Mouse (Mus musculus) gastrocnemius, postnatal 14 days (tissue): ENCODE measurements around the gene Rab19. TPM values are rescaled to one million over a fixed set of nuclear protein-coding genes. Genes with fewer than 3 reads are reported as not detected.
"Not testable (repeated sequence)": the region's sequence is repeated elsewhere in the genome, so short reads cannot be mapped to it uniquely, and the experiment has no call there.

Source experiments
- DNase-seq: peaks from one replicate; pipeline ENCODE4 v3.0.0; 2021; ENCODE audit warnings: mixed read lengths
- intact Hi-C: fragments of 180-260 bp; cut with DNase I; formaldehyde crosslinking; loops from one replicate; pipeline ENCODE4 v1.15.1; 2025; ENCODE audit warnings: low total_unique reads
- total RNA-seq, 2 experiments: library from RNA; stranded (reverse); gene quantifications; 2 replicates each; pipeline ENCODE4 v1.2.3; 2021

Rab19 gene
- total RNA-seq, 2 experiments from 2014 or later = not detected

DNA sequence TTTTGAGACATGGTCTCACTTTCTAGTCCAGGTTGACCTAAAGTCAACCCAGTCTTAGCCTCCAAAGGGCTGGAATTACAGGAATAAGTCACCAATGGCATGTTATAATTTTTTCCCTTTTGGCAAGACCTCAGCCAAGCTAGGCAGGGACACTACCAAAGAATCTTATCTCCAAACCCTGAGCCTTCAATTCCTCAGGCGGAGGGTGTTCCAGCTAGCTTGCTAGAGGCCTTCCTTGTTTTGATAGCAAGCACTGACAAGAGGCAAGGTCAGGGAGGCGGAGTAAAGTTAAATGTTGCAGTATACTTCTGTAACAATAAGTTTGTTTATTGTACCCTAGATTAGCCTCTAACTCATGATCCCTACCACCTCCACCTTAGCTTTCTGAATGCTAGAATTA lies 44.2 kb downstream of the Rab19 start:
- intact Hi-C loops = no loop called here
- no peak for DNase-seq

DNA sequence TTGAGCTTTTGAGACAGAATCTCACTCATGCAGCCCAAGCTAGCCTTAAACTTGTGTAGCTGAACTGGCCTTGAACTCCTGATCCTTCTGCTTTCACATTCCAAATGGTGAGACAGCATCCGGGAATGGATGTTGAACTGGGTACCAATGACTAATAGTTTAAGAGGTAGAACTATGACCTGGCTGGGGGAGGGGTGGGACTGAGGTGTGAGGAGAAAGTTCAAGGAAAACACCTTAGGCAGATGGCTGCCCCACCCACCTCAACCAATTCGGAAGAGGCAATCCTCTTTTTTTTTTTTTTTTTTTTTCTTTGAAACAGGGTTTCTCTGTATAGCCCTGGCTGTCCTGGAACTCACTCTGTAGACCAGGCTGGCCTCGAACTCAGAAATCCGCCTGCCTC lies 45.8 kb downstream of the Rab19 start:
- DNase-seq = no peak
- intact Hi-C loops = no loop called here

DNA sequence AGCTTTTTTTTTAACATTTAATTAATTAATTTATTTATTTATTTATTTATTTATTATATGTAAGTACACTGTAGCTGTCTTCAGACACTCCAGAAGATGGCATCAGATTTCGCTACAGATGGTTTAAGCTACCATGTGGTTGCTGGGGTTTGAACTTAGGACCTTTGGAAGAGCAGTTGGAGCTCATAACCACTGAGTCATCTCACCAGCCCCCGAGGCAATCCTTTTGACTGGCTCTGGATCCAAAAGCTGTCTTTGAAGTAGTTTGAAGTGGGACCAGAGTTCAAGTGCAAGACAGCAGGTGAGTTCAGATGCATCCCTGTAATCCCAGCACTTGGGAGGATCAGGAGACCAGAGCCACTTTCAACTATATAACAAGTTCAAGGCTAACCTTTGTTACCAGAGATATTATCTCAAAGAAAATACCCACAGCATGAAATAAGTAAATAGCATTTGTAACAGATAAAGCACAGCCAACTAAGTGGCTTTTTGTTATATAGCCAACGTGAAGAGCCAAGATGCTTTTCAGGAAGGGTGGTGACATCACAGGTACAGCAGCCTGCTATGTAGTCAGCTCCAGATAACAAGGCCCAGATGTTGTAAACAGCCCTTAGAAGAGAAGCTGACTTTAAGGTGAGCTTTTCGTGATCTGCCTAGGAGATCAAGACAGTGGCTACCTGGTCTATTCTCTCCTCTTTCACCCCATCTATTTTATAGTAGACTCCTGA lies 46.5 kb downstream of the Rab19 start:
- intact Hi-C loops = no loop called here
- no peak for DNase-seq

DNA sequence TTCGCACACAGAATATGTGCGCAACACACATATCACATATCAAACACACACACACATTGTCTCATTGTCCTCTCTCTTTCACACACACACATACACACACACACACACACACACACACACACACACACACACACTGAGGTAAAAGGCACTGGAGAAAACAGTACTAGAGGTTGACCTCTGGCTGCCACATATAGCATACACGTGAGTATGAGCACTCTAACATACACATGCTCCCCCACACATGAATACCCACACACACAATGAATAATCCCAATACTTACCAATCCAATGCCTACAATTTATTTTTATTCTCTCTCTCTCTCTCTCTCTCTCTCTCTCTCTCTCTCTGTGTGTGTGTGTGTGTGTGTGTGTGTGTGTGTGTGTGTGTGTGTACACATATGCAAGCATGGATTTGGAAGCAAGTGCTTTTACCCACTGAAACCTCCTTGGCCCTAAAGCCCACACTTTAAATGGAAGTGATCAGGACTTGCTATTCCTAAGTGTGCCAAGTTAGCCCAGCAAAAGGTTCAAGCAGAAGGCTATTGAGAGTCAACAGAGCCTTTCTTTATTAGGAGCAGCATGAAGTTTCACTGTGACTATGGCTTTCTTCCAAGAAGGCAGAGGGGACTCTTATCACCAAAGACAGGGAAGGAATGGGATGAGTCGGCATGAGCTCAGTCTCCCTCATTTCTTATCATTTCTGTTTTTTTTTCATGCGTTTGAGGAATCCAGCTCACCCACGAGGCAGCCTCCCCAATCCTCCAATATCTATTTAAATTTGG lies 48.2 kb downstream of the Rab19 start:
- intact Hi-C loops = no loop called here

DNA sequence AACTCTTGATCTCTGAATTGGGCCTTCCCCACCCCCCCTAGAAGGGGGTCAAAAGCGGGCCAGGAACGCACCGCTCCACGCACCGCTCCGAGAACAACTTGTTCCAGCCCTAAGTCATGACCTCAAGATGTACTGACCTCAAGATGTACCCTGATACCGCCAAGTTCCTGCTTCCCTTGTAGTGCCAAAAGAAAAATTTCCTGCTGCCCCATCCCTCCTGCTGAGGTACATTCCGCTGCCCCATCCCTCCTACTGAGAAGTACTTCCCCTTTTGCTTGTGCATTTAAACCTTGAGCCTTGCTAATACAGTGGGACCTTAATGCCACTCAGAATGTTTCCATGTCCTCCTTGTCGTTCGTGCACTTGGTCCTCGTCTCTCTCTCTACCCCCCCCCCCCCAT lies 49.7 kb downstream of the Rab19 start:
- intact Hi-C loops = no loop called here
- no peak for DNase-seq

More for the DNA sequence above, 48.2 kb downstream of the Rab19 start:
- no peak for DNase-seq

DNA sequence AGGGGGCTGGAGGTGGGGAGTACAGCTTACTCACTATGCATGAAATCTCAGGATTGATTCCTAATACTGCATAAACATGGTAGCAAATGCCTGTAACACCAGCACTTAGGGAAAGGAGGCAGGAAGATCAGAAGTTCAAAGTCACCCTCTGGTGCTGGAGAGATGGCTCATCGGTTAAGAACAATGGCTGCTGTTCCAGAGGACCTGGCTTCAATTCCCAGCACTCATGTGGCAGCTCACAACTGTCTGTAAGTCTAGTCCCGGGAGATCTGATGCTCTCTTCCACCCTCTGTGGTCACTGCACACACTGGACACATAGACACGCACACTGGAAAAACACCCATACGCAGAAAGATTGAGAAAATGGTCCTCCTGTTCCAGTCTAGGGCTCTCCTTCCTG lies 52.2 kb downstream of the Rab19 start:
- no peak for DNase-seq

DNA sequence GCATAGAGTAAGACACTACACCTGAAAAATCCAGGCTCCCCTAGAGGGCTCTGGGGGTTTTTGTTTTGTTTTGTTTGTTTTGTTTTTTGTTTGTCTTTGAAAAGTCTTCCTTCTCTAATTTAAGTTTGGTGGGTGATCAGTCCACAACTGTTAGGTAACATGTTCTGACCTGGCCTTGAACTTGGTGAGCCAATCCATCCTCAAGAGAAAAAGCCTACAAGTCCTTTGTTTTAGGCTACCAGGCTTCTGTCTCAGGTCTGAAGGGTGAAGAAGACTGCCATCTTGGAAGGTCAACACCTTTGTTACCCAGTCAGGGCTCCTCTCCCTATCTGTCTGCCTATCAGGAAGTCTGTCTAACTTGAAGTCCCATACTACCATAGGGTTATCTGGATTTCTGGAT lies 52.7 kb downstream of the Rab19 start:
- intact Hi-C loops = no loop called here

More for the DNA sequence above, 52.2 kb downstream of the Rab19 start:
- intact Hi-C loops = no loop called here

DNA sequence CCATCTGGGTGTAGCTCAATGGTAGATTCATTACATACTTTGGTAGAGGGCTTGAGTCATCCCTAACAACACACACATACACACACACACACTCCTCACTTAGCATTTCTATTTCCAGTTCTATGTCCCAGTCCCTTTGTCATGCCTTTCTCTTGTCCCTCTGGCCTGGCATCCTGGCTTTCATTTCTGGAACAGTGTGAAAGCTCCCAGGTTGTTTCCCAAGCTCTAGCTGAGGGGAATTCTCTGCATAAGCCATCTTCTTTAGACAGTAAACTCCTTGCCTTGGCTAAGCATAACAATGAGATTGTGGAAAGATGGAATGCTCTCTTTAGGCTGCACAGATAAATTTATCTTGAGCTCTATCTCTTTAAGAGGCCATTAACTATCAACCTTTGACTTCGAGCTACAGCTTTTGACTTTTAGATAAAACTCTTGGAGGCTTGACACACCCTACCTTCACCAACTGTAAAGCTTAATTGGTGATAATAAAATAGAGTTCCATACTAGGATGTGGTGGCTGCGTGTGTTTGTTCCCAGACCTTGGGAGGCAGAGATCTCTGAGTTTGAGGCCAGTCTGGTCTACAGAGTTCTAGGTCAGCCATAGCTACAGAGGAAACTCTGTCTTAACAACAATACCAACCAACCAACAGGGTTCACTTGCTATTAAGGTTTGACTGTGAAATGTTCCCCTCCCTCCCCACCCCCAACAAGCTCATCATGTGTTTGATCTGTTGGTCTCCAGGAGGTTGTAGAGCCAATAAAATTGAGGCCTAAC lies 53.3 kb downstream of the Rab19 start:
- intact Hi-C loops = no loop called here
- no peak for DNase-seq

More for the DNA sequence above, 52.7 kb downstream of the Rab19 start:
- no peak for DNase-seq

DNA sequence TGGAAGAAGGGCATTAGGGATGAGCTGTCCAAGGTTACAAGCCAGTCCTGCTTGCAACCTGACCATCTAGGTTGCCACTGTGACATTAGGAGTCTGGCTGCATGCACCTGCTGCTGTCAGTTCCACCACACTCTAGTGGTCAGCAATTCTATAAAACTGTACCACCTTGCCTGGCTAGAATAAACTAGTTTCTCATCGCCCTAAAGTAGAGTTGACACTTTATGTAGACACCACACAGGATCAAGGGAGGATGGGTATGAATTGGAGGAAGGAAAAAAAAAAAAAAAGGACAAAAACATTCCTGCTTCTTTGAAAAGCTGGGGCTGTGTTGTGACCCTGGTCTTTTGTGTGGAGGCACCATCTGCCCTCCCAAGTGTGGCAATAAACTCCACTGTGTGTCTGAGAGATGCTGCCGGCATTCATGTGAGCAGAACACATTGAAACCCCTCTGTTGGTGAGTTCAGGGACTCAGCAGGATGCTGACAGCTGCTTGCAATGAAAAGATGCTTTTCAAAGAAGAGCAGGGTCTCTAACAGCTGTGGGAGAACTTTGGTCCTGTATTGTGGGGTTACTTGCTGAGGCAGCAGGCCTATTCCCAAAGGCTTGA lies 54.0 kb downstream of the Rab19 start:
- intact Hi-C loops = no loop called here

DNA sequence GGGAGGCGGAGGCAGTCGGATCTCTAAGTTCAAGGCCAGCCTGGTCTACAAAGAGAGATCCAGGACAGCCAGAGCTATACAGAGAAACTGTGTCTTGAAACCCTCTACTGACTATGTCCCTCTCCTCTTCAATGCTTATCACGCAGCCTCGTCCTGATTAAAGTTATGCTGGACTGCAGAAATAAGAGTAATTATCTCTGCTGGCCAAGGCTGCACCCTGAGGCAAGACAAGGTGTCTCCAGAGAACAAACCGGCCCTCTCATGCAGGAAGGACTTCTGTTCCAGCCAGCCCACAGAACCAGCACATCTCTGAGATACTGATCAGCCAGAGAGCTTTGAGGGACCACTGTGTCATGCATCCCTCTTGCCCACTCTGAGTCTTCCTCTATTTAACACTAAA lies 54.9 kb downstream of the Rab19 start:
- no peak for DNase-seq
- intact Hi-C loops = no loop called here

More for the DNA sequence above, 54.0 kb downstream of the Rab19 start:
- DNase-seq = no peak

DNA sequence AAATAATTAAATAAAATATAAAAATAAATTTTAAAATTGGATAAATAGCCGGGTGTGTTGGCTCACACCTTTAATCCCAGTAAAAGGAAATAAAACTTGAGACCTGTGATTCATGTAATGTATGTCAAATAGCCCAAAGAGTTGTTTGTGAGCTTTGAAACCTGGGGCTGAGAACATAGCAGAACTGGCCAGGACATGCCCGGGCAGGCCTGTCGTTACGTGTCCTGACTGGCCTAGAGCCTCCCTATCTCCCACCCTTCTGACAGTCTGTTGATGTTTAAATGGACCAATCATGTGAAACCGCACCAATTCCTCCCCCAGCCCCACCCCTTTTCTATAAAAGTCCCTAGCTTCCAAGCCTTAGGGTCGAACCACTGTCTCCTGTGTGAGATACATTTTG lies 56.5 kb downstream of the Rab19 start:
- intact Hi-C loops, DNase-seq: not testable (repeated sequence)

Other genes starting within 250 kb of the Rab19 start
- gene Kdm7a, start 174.4 kb upstream of the Rab19 start, total RNA-seq = 10 to 100 TPM; 15.0 to 16.6 TPM
- gene Slc37a3, start 3.5 kb upstream of the Rab19 start, total RNA-seq = 10 to 100 TPM; 12.9 to 19.1 TPM
- 10 to 100 TPM; 25.0 to 26.7 TPM for gene Mkrn1, start 39.3 kb downstream of the Rab19 start, total RNA-seq
- 10 to 100 TPM in 1 of 2 experiments, 1 to 10 TPM in 1; 8.2 to 10.9 TPM for gene Dennd2a, start 176.7 kb downstream of the Rab19 start, total RNA-seq
- 1 to 10 TPM; 7.0 to 7.7 TPM for gene Adck2, start 192.7 kb downstream of the Rab19 start, total RNA-seq
- not detected for gene Gm42420, start 204.6 kb downstream of the Rab19 start, total RNA-seq
- 100 to 1,000 TPM; 321 to 366 TPM for gene Ndufb2, start 211.4 kb downstream of the Rab19 start, total RNA-seq